Mouse (Mus musculus) hematopoietic stem cell, adult 5-6 weeks (primary cell): ENCODE results near the gene Rhoa. TPM values are rescaled to one million over a fixed set of nuclear protein-coding genes. Genes with fewer than 3 reads are reported as not detected.

Experiments
- ATAC-seq, 2 experiments: fragments of 125-278 bp in 1 of 2; replicated peaks in 1 of 2; 2 replicates each; pipeline ENCODE4 v1.8.0; 2016 to 2017; ENCODE audit warnings: inconsistent platforms in 2 of 2, mild to moderate bottlenecking in 2 of 2, moderate number of reproducible peaks in 2 of 2, low read depth in 1 of 2, moderate TSS enrichment in 1 of 2; ENCODE audit not compliant: low FRiP score in 2 of 2, poor library complexity in 2 of 2, severe bottlenecking in 2 of 2, insufficient read depth in 1 of 2, low TSS enrichment in 1 of 2
- total RNA-seq: library from RNA; stranded (forward); fragments of 172-1452, 232-1000 nt; gene quantifications from 2 replicates; pipeline ENCODE4 v1.2.3, GENCODE M21; 2017

The Rhoa gene
- total RNA-seq, 1 experiment from 2014 or later = 320 TPM

GRCm38 (mm10) chr9:108378234-108378633 lies 72.3 kb downstream of the Rhoa start:
- no peak for ATAC-seq

GRCm38 (mm10) chr9:108378736-108379135 lies 72.8 kb downstream of the Rhoa start:
- ATAC-seq = no peak

DNA sequence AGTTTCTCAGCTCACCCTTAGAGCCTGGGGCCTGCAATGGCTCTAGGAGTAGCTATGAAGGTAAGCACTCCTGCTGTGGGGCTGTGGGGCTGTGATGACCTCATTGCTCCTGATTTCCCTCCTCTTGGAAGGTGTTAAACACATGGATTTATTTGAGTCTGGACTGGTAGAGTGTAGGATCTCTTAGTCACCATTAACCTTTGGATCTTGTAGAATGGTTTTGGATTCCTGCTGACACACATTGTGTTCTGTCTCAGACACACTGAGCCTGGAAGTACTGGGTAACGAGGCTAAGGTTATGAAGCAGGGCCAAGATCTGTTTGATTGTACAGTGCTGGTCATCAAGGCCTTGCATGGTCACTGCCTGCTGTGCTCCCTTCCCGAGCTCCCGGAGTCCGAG lies 73.4 kb downstream of the Rhoa start:
- no peak for ATAC-seq

GRCm38 (mm10) chr9:108381382-108381781 lies 75.5 kb downstream of the Rhoa start:
- ATAC-seq = no peak

DNA sequence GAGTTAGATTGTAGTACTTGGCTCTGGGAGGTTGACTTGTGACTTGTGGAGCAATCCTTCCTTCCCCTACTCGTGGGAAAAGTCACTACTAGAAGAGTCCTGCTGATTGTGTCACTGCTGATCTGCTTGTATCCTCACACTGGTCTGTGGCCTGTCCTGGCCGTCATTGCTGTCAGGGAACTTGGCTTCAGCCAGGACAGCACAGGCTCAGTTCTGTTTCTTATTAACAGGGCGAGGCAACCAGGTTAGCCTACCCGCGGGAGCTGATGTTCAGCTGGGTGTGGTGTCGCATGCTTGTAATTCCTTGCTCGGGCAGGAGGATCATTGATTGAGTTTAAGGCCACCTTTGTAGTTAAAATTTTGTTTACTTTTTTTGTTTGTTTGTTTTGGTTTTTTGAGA lies 79.1 kb downstream of the Rhoa start:
- ATAC-seq = no peak

DNA sequence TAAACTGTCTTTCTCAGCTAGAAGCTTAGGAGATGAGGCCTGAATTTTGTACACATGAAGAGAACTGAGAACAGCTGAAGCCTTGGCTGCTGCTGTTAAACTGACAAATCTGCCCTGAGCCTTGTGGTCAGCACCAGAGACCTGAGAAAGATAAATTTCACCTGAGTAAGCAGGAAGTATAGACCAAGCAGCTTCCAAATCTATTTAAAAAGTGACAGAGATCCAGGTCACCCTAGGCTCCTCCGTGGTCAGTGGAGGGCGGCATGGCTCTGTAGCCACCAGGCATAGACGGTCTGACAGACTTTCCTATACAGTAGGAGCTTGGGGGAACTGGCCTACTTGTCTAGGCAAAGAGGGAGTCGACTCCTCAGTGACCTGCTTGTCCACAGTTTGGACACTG lies 80.9 kb downstream of the Rhoa start:
- no peak for ATAC-seq

Other genes with a start within 250 kb of the Rhoa start
- not detected in 2 replicates for gene Mst1, start 225.7 kb upstream of the Rhoa start, total RNA-seq
- gene Rnf123, start 222.8 kb upstream of the Rhoa start, total RNA-seq = 35.1 and 40.5 TPM in 2 replicates
- gene Apeh, start 211.5 kb upstream of the Rhoa start, total RNA-seq = 90.6 and 109 TPM in 2 replicates
- 2.7 and 3.6 TPM in 2 replicates for gene Bsn, start 115.7 kb upstream of the Rhoa start, total RNA-seq
- 9.8 and 14.1 TPM in 2 replicates for gene Dag1, start 42.2 kb upstream of the Rhoa start, total RNA-seq
- gene Nicn1, start 15.7 kb upstream of the Rhoa start, total RNA-seq = 7.0 and 12.5 TPM in 2 replicates
- gene Amt, start 9.3 kb upstream of the Rhoa start, total RNA-seq = 1.4 and 1.6 TPM in 2 replicates
- gene Tcta, start within 50 bp of the Rhoa start, total RNA-seq = 8.5 and 9.7 TPM in 2 replicates
- gene Gpx1, start 32.8 kb downstream of the Rhoa start, total RNA-seq = 711 and 1,132 TPM in 2 replicates
- gene Usp4, start 41.7 kb downstream of the Rhoa start, total RNA-seq = 54.7 and 65.7 TPM in 2 replicates
- 1.3 and 2.9 TPM in 2 replicates for gene 1700102P08Rik, start 86.7 kb downstream of the Rhoa start, total RNA-seq
- gene Ccdc36, start 122.4 kb downstream of the Rhoa start, total RNA-seq = 0.69 and 1.7 TPM in 2 replicates
- gene BC048562, start 130.4 kb downstream of the Rhoa start, total RNA-seq = not detected in 2 replicates
- 13.4 and 13.8 TPM in 2 replicates for gene Ccdc71, start 154.4 kb downstream of the Rhoa start, total RNA-seq
- gene Klhdc8b, start 155.5 kb downstream of the Rhoa start, total RNA-seq = 12.1 and 18.6 TPM in 2 replicates
- 1.8 and 6.4 TPM in 2 replicates for gene Lamb2, start 173.6 kb downstream of the Rhoa start, total RNA-seq
- gene Usp19, start 184.5 kb downstream of the Rhoa start, total RNA-seq = 73.6 and 74.6 TPM in 2 replicates
- 150 and 153 TPM in 2 replicates for gene Qars, start 201.6 kb downstream of the Rhoa start, total RNA-seq
- 144 and 193 TPM in 2 replicates for gene Qrich1, start 210.7 kb downstream of the Rhoa start, total RNA-seq